Mouse (Mus musculus) heart, postnatal 14 days (tissue): ENCODE data around the gene Pigp. TPM values are rescaled to one million over a fixed set of nuclear protein-coding genes. Genes with fewer than 3 reads are reported as not detected.

Source experiments
- DNase-seq, 2 experiments: peaks; one replicate each; pipeline ENCODE4 v3.0.0; 2021 to 2022
- intact Hi-C: fragments of 180-260 bp; cut with DNase I; formaldehyde crosslinking; loops from one replicate; pipeline ENCODE4 v1.15.1; 2025
- total RNA-seq, 2 experiments: library from RNA; stranded (reverse); gene quantifications; 2 replicates each; pipeline ENCODE4 v1.2.3; 2021

The Pigp gene
- total RNA-seq, 2 experiments from 2014 or later = 70.4 to 74.2 TPM

- DNase-seq = peak; percentile 70
- intact Hi-C loops = no loop called here
Measured at GRCm38 (mm10) chr16:94327781-94328711, 43.6 kb downstream of the Pigp start, which contains the start of gene Ripply3. Gene Ripply3, plus strand, starts transcription at chr16:94328420.

GRCm38 (mm10) chr16:94326008-94326407 is 45.6 kb downstream of the Pigp start:
- DNase-seq = no peak
- intact Hi-C loops = no loop called here

GRCm38 (mm10) chr16:94323681-94324080 is 48.0 kb downstream of the Pigp start:
- no peak for DNase-seq
- intact Hi-C loops = no loop called here

DNA sequence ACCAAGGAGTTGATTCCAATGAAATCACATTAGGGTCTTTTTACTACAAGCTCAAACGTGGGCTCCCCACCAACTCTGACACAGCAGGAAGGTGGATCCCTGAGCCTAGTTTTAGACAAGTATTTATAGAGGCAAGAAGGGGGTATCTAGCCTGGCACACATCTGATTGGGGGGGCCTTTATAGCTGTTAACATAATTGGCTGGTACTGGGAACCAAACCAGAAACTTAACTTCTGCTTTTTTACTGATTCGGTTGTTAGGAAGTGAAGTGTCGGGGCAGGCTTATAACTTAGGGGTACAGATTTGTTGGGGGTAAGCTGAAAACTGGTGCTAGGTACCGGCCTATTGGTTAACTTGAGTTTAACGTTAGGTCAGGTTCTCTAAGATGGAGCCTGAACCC is 51.4 kb downstream of the Pigp start:
- intact Hi-C loops = no loop called here
- DNase-seq = no peak

DNA sequence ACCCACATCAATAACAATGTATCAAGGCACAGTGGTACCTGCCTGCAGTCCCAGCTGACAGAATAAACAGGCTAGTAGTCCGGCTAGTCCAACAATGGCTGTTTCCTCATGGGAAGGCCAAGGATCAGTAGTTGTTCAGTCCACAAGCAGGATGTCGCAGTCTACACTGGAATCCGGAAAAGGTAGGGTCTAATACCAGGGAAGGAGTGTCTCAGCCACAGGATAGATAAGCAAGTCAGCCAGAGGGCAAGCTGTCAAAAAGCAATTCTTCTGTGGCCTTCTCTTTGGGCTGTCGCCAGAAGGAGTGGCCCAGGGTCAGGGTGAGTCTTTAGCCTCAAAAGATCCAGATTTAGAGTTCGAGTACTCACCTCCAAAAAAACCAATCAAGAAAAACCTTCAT is 53.9 kb downstream of the Pigp start:
- no peak for DNase-seq
- intact Hi-C loops = no loop called here

- no peak for DNase-seq
- intact Hi-C loops = no loop called here
Measured at GRCm38 (mm10) chr16:94315215-94315614, 56.4 kb downstream of the Pigp start.

- intact Hi-C loops = loop anchor here (5.0 kb wide), 1 partner anchor 42 kb away; no protein-coding TSS in a partner anchor
- DNase-seq = no peak
Measured at GRCm38 (mm10) chr16:94314626-94315025, 57.0 kb downstream of the Pigp start.

- peak; percentile 99 to 100 for DNase-seq
- intact Hi-C loops = loop anchor here (2.0 to 5.0 kb wide), 2 partner anchors 41 to 57 kb away; partner anchors contain the start of genes Pigp and Ttc3
Measured at GRCm38 (mm10) chr16:94313229-94314030, 58.2 kb downstream of the Pigp start, which contains the start of gene Hlcs. Gene Hlcs, minus strand, starts transcription at chr16:94313571.

DNA sequence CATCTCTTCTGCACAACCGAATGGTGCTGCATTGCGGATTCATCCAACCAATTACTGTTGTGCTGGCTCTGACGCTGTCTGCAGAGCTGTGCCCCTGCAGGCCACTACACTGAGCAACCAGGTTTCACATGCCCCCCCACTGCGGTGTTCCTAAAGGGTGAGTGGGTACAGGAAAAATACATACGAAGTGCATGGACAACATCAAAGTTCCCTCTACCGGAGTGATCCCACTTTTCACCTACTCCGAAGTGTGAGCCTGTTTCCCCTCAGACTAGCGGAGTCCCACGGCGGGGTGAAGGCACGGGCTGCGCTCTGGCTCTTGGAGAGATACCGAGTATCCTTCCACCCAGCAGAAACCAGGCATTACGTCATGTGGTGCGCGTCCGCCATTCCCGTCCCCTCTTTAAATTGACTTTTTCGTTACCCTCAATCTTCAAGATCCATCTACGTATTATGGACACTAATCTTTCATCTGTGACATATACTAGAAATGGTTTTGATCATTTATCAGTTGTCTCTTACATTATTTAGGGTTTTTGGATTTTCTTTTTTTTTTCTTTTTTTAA is 58.9 kb downstream of the Pigp start:
- peak; percentile 75 to 82 for DNase-seq
- intact Hi-C loops = loop anchor here (2.0 to 5.0 kb wide), 2 partner anchors 40 to 58 kb away; partner anchors contain the start of genes Pigp and Ttc3

GRCm38 (mm10) chr16:94311931-94312330 is 59.7 kb downstream of the Pigp start:
- DNase-seq = no peak
- intact Hi-C loops = loop anchor here (2.0 to 5.0 kb wide), 2 partner anchors 40 to 59 kb away; partner anchors contain the start of genes Pigp and Ttc3

DNA sequence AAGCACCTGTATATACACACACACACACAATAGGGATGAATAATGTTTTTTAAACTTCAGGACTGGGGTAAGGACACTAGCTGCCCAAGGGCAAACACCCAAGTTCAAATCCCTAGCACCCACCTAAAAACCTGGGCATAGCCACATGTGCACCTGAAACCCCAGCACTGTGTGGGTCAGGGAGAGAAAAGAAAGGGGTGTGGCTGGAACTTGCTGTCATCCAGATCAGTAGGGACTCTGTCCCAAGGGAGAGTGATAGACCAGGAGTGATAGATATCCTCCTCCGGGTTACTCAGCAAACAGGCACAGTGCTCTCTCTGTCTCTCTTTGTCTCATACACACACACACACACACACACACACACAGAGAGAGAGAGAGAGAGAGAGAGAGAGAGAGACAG is 60.2 kb downstream of the Pigp start:
- DNase-seq = no peak
- intact Hi-C loops = loop anchor here (5.0 kb wide), 1 partner anchor 39 kb away; no protein-coding TSS in a partner anchor

- intact Hi-C loops = no loop called here
- peak; percentile 44 to 55 for DNase-seq
Measured at GRCm38 (mm10) chr16:94309025-94309424, 62.6 kb downstream of the Pigp start.

Other genes starting within 250 kb of the Pigp start
- gene Hlcs, start 58.3 kb downstream of the Pigp start, total RNA-seq = 1 to 10 TPM; 6.0 to 6.3 TPM
- 1 to 10 TPM; 3.3 to 4.0 TPM for gene Ripply3, start 43.4 kb downstream of the Pigp start, total RNA-seq
- 10 to 100 TPM; 78.3 to 88.3 TPM for gene Ttc3, start 1.2 kb downstream of the Pigp start, total RNA-seq
- 10 to 100 TPM; 26.7 to 27.8 TPM for gene Vps26c, start 155.0 kb upstream of the Pigp start, total RNA-seq
- gene Dyrk1a, start 198.2 kb upstream of the Pigp start, total RNA-seq = 10 to 100 TPM; 68.6 to 69.6 TPM